Mouse (Mus musculus) liver, embryonic 14.5 days (tissue): Measurements from ENCODE around the gene Hsf4.
A peak's percentile ranks its signal among the peaks of the same experiment; 100 is the strongest.

Experiments
- CTCF ChIP-seq: IDR thresholded peaks from 2 replicates; pipeline ENCODE4 v1.5.1; 2016; ENCODE audit warnings: antibody characterized with exemption, low read depth, control low read depth
- EP300 ChIP-seq: IDR thresholded peaks from 2 replicates; pipeline ENCODE4 v1.6.1; 2016; ENCODE audit warnings: antibody characterized with exemption, low read depth

GRCm38 (mm10) chr8:105289805-105290460 is 20.3 kb downstream of the Hsf4 start, which contains the start of gene 4931428F04Rik:
- TF ChIP-seq EP300 (no peak), CTCF (peak; percentile 77)
